12 mouse cellular contexts compared by ENCODE assay signal in the genomic region with DNA sequence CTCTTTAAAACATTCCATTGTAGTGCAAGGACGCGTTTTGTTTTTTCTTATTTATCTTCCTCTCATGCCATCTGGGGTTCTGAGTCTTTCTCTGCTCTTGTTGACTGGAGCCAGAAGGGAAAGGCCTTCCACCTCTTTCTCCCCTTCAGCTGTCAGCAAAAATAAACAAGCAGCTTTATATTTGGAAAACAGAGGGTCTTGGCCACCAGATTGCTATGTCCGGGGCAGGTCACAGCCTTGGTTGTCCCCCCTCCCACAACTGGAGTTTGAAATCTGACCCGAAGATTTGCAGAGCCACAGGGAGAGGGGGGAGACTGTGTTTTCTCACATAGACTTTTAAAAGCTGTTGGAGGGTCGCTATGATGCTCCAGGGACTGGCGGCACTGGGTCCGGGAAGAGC.
DNase-seq lines count a peak whose midpoint lies in the region; ATAC-seq and TF ChIP-seq lines count a peak whose summit lies in the region.
"Had no signal": no experiment of that assay in that cellular context is flagged by ENCODE, and none has a peak within 500 bp of the region (broad histone marks: within the 10 kb centered on the region; RNA-seq: fewer than 3 reads in every experiment).

No protein-coding gene starts in this region.

- H3K4me1 ChIP-seq in stomach, embryonic 14.5 days (ENCODE audit: control insufficient read depth, insufficient read depth, low read length) = peaks cover 44% of the 10 kb centered on the region
- H3K4me1 ChIP-seq in stomach, postnatal 0 days (replicated peaks; ENCODE audit: control insufficient read depth, insufficient read depth) = peaks cover 6% of the 10 kb centered on the region; the same call in 1 of the 2 replicates
- H3K4me1 ChIP-seq in midbrain, embryonic 11.5 days (ENCODE audit: control insufficient read depth, insufficient read depth, low read length) = peaks cover 25% of the 10 kb centered on the region

- no peak for ATAC-seq in stomach, embryonic 14.5 days (ENCODE audit: insufficient number of reproducible peaks, insufficient read depth, low FRiP score, low read depth)
- ATAC-seq in stomach, postnatal 0 days (ENCODE audit: low FRiP score, low TSS enrichment) = no peak
- no peak for ATAC-seq in midbrain, embryonic 11.5 days (ENCODE audit: low FRiP score)

- TF ChIP-seq EP300 in stomach, postnatal 0 days (optimal IDR thresholded peaks at IDR 0.05) = no peak

- H3K27ac ChIP-seq in stomach, embryonic 14.5 days (ENCODE audit: low read length) = peak overlapping the region; percentile 40; the same call in 1 of the 2 replicates
- no peak overlapping the region for H3K27ac ChIP-seq in stomach, postnatal 0 days (replicated peaks)
- peak overlapping the region; percentile 52 for H3K27ac ChIP-seq in midbrain, embryonic 11.5 days (ENCODE audit: low read depth, low read length)

- no peak overlapping the region for H3K4me2 ChIP-seq in stomach, embryonic 14.5 days (replicated peaks; ENCODE audit: low read depth, low read length)
- no peak overlapping the region for H3K4me2 ChIP-seq in stomach, postnatal 0 days (replicated peaks; ENCODE audit: low read depth)
- H3K4me2 ChIP-seq in midbrain, embryonic 11.5 days = no peak overlapping the region; the same call in 1 of the 2 replicates
- H3K4me2 ChIP-seq: liver, embryonic 13.5 days had no signal

- whole genome bisulfite sequencing in stomach, embryonic 14.5 days = 14% methylated on average over 7 of the region's 7 CpGs
- 27% methylated on average over 7 of the region's 7 CpGs for WGBS in stomach, postnatal 0 days
- WGBS in midbrain, embryonic 11.5 days = 11% methylated on average over 7 of the region's 7 CpGs

- H3K4me3 ChIP-seq in stomach, embryonic 14.5 days (ENCODE audit: low read depth, low read length) = no peak overlapping the region
- no peak overlapping the region for H3K4me3 ChIP-seq in stomach, postnatal 0 days (ENCODE audit: low read depth, low read length)
- no peak overlapping the region for H3K4me3 ChIP-seq in midbrain, embryonic 11.5 days (ENCODE audit: low read depth, low read length)
- H3K4me3 ChIP-seq: liver, embryonic 13.5 days had no signal

- H3K36me3 ChIP-seq in stomach, embryonic 14.5 days (ENCODE audit: control insufficient read depth, insufficient read depth, low read length) = peaks cover 9% of the 10 kb centered on the region; the same call in 1 of the 2 replicates
- no peaks in the 10 kb centered on the region for H3K36me3 ChIP-seq in stomach, postnatal 0 days (ENCODE audit: control insufficient read depth, insufficient read depth, low read length)
- peaks cover 2% of the 10 kb centered on the region; the same call in 1 of the 2 replicates for H3K36me3 ChIP-seq in midbrain, embryonic 11.5 days (ENCODE audit: control insufficient read depth, insufficient read depth, low read length)

- no peaks in the 10 kb centered on the region for H3K27me3 ChIP-seq in stomach, embryonic 14.5 days (ENCODE audit: control insufficient read depth, insufficient read depth, low read length)
- no peaks in the 10 kb centered on the region for H3K27me3 ChIP-seq in stomach, postnatal 0 days (ENCODE audit: control insufficient read depth, insufficient read depth, low read length)
- no peaks in the 10 kb centered on the region for H3K27me3 ChIP-seq in midbrain, embryonic 11.5 days (ENCODE audit: control insufficient read depth, insufficient read depth, low read length)
- H3K27me3 ChIP-seq: liver, embryonic 13.5 days had no signal

- no peak for TF ChIP-seq CTCF in stomach, postnatal 0 days (IDR thresholded peaks at IDR 0.05; ENCODE audit: low read depth)

- H3K9me3 ChIP-seq in stomach, embryonic 14.5 days (ENCODE audit: control insufficient read depth, low read depth, low read length) = no peaks in the 10 kb centered on the region
- no peaks in the 10 kb centered on the region for H3K9me3 ChIP-seq in stomach, postnatal 0 days (ENCODE audit: control insufficient read depth, low read length)
- H3K9me3 ChIP-seq in midbrain, embryonic 11.5 days (ENCODE audit: control insufficient read depth, low read length) = no peaks in the 10 kb centered on the region
- H3K9me3 ChIP-seq: liver, embryonic 13.5 days had no signal

- H3K9ac ChIP-seq in stomach, embryonic 14.5 days (replicated peaks; ENCODE audit: low read depth, low read length) = no peak overlapping the region
- H3K9ac ChIP-seq in stomach, postnatal 0 days (ENCODE audit: low read length) = no peak overlapping the region
- H3K9ac ChIP-seq in midbrain, embryonic 11.5 days (ENCODE audit: low read length) = no peak overlapping the region; the same call in 1 of the 2 replicates
- H3K9ac ChIP-seq: liver, embryonic 13.5 days had no signal

- DNase-seq in embryo, embryonic 10 days (ENCODE audit: low spot score) = peak; percentile 53
- DNase-seq in embryo, embryonic 9.5 days (ENCODE audit: extremely low spot score) = no peak
- DNase-seq in stomach, postnatal 0 days (ENCODE audit: low spot score) = no peak
- no peak for DNase-seq in midbrain, embryonic 11.5 days (ENCODE audit: low spot score, missing footprints)
- DNase-seq in T-cell, adult 2 months (ENCODE audit: low spot score) = no peak
- no peak for DNase-seq in cerebellum, adult 9-11 months
- no peak for DNase-seq in cerebellum, adult 11-12 months
- DNase-seq: adrenal gland, adult 8-10 months; kidney, adult 9 months; liver, embryonic 13.5 days; spleen, adult 18-20 months had no signal
